Mouse (Mus musculus) natural killer cell, adult 2 months (primary cell): Measurements from ENCODE around the gene Dab2ip.

Source experiments
- DNase-seq, 2 experiments: peaks; one replicate each; pipeline ENCODE4 v3.0.0; 2022; ENCODE audit warnings: low spot score in 2 of 2

Dab2ip gene

GRCm38 (mm10) chr2:35747371-35748035 is 189.4 kb downstream of the Dab2ip start:
- DNase-seq = no peak

- no peak for DNase-seq
These were observed 192.6 kb downstream of the Dab2ip start for GRCm38 (mm10) chr2:35750533-35751141.

GRCm38 (mm10) chr2:35751781-35752505 is 193.9 kb downstream of the Dab2ip start:
- no peak for DNase-seq

GRCm38 (mm10) chr2:35756467-35756866 is 198.4 kb downstream of the Dab2ip start:
- peak in 1 of 2 experiments; percentile 38 for DNase-seq

- no peak for DNase-seq
These were observed 202.3 kb downstream of the Dab2ip start for GRCm38 (mm10) chr2:35760352-35760751.

- DNase-seq = no peak
These were observed 202.8 kb downstream of the Dab2ip start for GRCm38 (mm10) chr2:35760867-35761266.

GRCm38 (mm10) chr2:35761458-35761857 is 203.4 kb downstream of the Dab2ip start:
- DNase-seq = no peak

- no peak for DNase-seq
These were observed 205.8 kb downstream of the Dab2ip start for GRCm38 (mm10) chr2:35763818-35764217.

GRCm38 (mm10) chr2:35764328-35764727 is 206.3 kb downstream of the Dab2ip start:
- DNase-seq = no peak

GRCm38 (mm10) chr2:35767834-35768537 is 209.9 kb downstream of the Dab2ip start:
- no peak for DNase-seq

- DNase-seq = no peak
These were observed 210.6 kb downstream of the Dab2ip start for GRCm38 (mm10) chr2:35768538-35769238.

- DNase-seq = no peak
These were observed 211.3 kb downstream of the Dab2ip start for GRCm38 (mm10) chr2:35769398-35769797.

- DNase-seq = no peak
These were observed 212.5 kb downstream of the Dab2ip start for GRCm38 (mm10) chr2:35770541-35770940.

- DNase-seq = no peak
These were observed 217.6 kb downstream of the Dab2ip start for GRCm38 (mm10) chr2:35775651-35776055.

- no peak for DNase-seq
These were observed 218.9 kb downstream of the Dab2ip start for GRCm38 (mm10) chr2:35776935-35777334.

GRCm38 (mm10) chr2:35779266-35779665 is 221.2 kb downstream of the Dab2ip start:
- no peak for DNase-seq
